Mouse (Mus musculus) activated CD4-positive, CD25-positive, alpha-beta regulatory T cell, adult 9 weeks (primary cell): Measurements from ENCODE around the gene Tmem127. TPM values are rescaled to one million over a fixed set of nuclear protein-coding genes. Genes with fewer than 3 reads are reported as not detected.

Experiments
- polyA plus RNA-seq: library from polyadenylated mRNA; unstranded; fragments of 100-300 nt; shearing (Covaris generic); gene quantifications from one replicate; pipeline ENCODE4 v1.2.1, GENCODE M21; 2017

Gene Tmem127
- polyA plus RNA-seq = 28.1 TPM

GRCm38 (mm10) chr2:127247592-127248333 is at the start of gene Tmem127, which contains the start of gene Ciao1:
Gene Tmem127 (plus strand): TSS chr2:127247908.
Gene Ciao1 (minus strand): TSS chr2:127247816.

GRCm38 (mm10) chr2:127207547-127208451 is 39.9 kb upstream of the Tmem127 start, which contains the start of the genes 1810024B03Rik and Snrnp200:
Gene 1810024B03Rik (minus strand): TSS chr2:127208280.
Gene Snrnp200 (plus strand): TSS chr2:127208386.

GRCm38 (mm10) chr2:127269491-127270299 is 22.0 kb downstream of the Tmem127 start, which contains the start of gene Stard7:
Gene Stard7 (plus strand): TSS chr2:127270218.

Other genes with a start within 250 kb of the Tmem127 start
- gene Ap4e1, start 239.2 kb upstream of the Tmem127 start, polyA plus RNA-seq = 20.6 TPM
- 86.1 TPM for gene Blvra, start 177.2 kb upstream of the Tmem127 start, polyA plus RNA-seq
- 10.0 TPM for gene Ncaph, start 114.0 kb upstream of the Tmem127 start, polyA plus RNA-seq
- 8.3 TPM for gene Itpripl1, start 104.5 kb upstream of the Tmem127 start, polyA plus RNA-seq
- 0.65 TPM for gene 1810024B03Rik, start 39.6 kb upstream of the Tmem127 start, polyA plus RNA-seq
- 113 TPM for gene Snrnp200, start 39.5 kb upstream of the Tmem127 start, polyA plus RNA-seq
- 100 TPM for gene Ciao1, start 92 bp upstream of the Tmem127 start, polyA plus RNA-seq
- 30.1 TPM for gene Stard7, start 22.3 kb downstream of the Tmem127 start, polyA plus RNA-seq
- 14.2 TPM for gene Dusp2, start 88.3 kb downstream of the Tmem127 start, polyA plus RNA-seq
- not detected for gene Astl, start 90.7 kb downstream of the Tmem127 start, polyA plus RNA-seq
- not detected for gene Adra2b, start 115.3 kb downstream of the Tmem127 start, polyA plus RNA-seq
- 0.44 TPM for gene Gpat2, start 177.3 kb downstream of the Tmem127 start, polyA plus RNA-seq
- gene Fahd2a, start 196.7 kb downstream of the Tmem127 start, polyA plus RNA-seq = 29.8 TPM